In the genomic region with DNA sequence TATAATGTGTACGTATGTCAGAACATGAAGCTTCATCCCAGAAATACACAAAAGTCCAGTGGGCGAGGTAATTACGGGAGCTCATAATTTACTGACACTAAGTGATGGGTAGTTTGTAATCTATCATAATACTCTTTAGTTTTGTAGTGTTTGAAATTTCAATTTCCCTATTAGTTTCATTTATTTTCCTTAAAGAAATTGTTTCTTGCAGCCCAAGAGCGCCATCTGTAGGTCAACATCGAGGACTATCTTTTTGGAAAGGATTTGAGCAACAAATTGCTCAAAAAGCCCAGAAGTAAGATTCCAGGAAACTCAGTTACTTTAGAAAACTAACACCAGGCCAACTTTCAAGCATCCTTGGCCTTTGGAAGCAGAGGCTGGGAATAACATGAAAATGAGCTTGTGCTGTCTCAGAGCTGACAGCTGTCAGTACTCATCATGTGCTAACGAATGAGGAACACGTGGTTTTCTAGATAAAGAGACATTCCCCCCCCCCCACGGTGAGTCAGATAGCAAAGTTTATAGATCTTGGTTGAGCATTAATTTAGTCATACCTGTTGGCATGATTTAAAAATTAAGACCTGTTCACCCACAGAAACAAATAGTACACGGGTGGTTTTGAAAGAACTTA, we compare ENCODE assay signal across 8 mouse cellular contexts. TPM values are rescaled to one million over a fixed set of nuclear protein-coding genes. Genes with fewer than 3 reads are reported as not detected.
A peak's percentile ranks its signal among the peaks of the same experiment; 100 is the strongest.
DNase-seq lines count a peak whose midpoint lies in the region; ATAC-seq lines count a peak whose summit lies in the region.

No protein-coding gene starts in this region.

- no peak overlapping the region for H3K27ac ChIP-seq in forebrain, embryonic 10.5 days

- H3K9me3 ChIP-seq in forebrain, embryonic 10.5 days = no peaks in the 10 kb centered on the region

- WGBS in forebrain, embryonic 10.5 days = 69% methylated on average over 9 of the region's 9 CpGs

- no peaks in the 10 kb centered on the region for H3K4me1 ChIP-seq in forebrain, embryonic 10.5 days

- intact Hi-C loops in left cerebral cortex, postnatal 36 days (cut with DNase I) = no loop called here

- ATAC-seq in cerebellum, adult (ENCODE audit: insufficient number of reproducible peaks, low FRiP score, low TSS enrichment) = no peak

- H3K27me3 ChIP-seq in forebrain, embryonic 10.5 days (ENCODE audit: poor library complexity, severe bottlenecking) = no peaks in the 10 kb centered on the region

- no peak overlapping the region for H3K4me3 ChIP-seq in forebrain, embryonic 10.5 days

- DNase-seq in cerebellum, postnatal 10 days = peak; percentile 42 to 54
- peak; percentile 20 to 44 for DNase-seq in left cerebral cortex, adult 18-20 months (ENCODE audit: low spot score in 2 of 2)
- no peak for DNase-seq in left cerebral cortex, postnatal 36 days (ENCODE audit: low spot score in 2 of 2)
- DNase-seq in A20 (ENCODE audit: low read depth, low spot score) = peak; percentile 62
- peak; percentile 46 for DNase-seq in c-Kit-positive CD71-negative TER-119-negative erythroid progenitor cells, embryonic 14.5 days (ENCODE audit: low read depth)
- DNase-seq in lung, postnatal 36 days = peak; percentile 40
- no peak for DNase-seq in forebrain, embryonic 10.5 days (ENCODE audit: extremely low spot score, low spot score)

- H3K36me3 ChIP-seq in forebrain, embryonic 10.5 days (replicated peaks) = no peaks in the 10 kb centered on the region

RNA-seq across cellular contexts. Expression of a gene that starts 42.1 kb away (rescaled TPM):
- total RNA-seq in left cerebral cortex, adult 18-20 months (2021) = under 1 TPM; 0.14 to 0.19 TPM
- total RNA-seq in left cerebral cortex, postnatal 36 days (2021) = under 1 TPM in 1 of 2 experiments, not detected in 1; 0.75 TPM
- 0.12 and 0.36 TPM in 2 replicates for polyA plus RNA-seq in forebrain, embryonic 10.5 days (2016; fragmentation: Nextera tagmentation; extraction: Ambion mirVana)

Comparison
In these comparisons a context has a peak if more than half of its experiments do, and no peak if none do; other contexts are left out.
1. DNase-seq: peak in cerebellum, postnatal 10 days (2 of 2), left cerebral cortex, adult 18-20 months (2 of 2), A20 (single experiment), c-Kit-positive CD71-negative TER-119-negative erythroid progenitor cells, embryonic 14.5 days (single experiment) and lung, postnatal 36 days (single experiment); none in left cerebral cortex, postnatal 36 days (0 of 2) and forebrain, embryonic 10.5 days (single experiment).